Mouse (Mus musculus): ENCODE data around the gene Cisd1. TPM values are rescaled to one million over a fixed set of nuclear protein-coding genes. Genes with fewer than 3 reads are reported as not detected.
"Not testable (repeated sequence)": the region's sequence is repeated elsewhere in the genome, so short reads cannot be mapped to it uniquely, and the experiment has no call there.

Gene Cisd1
- polyA plus RNA-seq (2015; fragmentation: Nextera tagmentation; extraction: Ambion mirVana) = 219 and 223 TPM in 2 replicates

DNA sequence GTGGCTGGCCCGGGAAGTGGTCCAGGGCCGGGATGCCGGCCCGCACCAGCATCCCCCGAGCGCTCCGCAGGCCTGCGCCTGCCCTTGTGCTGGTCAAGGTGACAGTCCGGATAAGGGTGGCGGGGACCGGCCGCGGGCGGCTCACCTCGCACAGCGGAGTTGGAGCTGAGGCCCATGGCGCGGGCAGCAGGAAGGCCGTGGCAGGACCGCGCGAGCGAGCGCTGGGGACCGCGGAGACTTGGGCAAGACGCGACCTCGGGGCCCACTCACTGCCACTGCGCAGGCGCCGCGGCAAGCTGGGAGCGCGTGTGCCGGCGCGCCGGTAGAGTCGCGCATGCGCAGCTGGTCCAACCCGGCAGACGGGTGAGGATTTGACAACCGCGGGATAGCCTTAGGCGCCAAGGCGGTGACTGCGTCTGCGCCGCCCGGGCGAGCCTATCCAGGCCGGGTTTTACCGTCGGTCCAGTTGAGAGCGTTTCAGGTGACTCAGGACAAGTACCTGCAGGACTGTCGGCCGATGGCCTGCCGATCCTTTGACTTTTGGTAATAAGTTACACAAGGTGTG, at the start of gene Cisd1:
Gene Cisd1 (minus strand): TSS at position 376 of the 565 bp plus-strand sequence.
- under 1% methylated on average over 60 of the region's 60 CpGs for WGBS
- Histone ChIP-seq H3K9me3 (replicated peaks; ENCODE audit: control insufficient read depth, low read length) (no peaks in the 10 kb centered on the region), H3K27me3 (ENCODE audit: control insufficient read depth, insufficient read depth, low read length) (no peaks in the 10 kb centered on the region), H3K4me1 (ENCODE audit: control insufficient read depth, insufficient read depth, low read length) (peaks cover 28% of the 10 kb centered on the region), H3K4me3 (ENCODE audit: low read length) (peak within 1 kb of the TSS; percentile 81), H3K27ac (ENCODE audit: low read length) (peak within 1 kb of the TSS; percentile 75), H3K4me2 (ENCODE audit: low read depth, low read length) (peak within 1 kb of the TSS; percentile 89), H3K9ac (ENCODE audit: low read length) (peak within 1 kb of the TSS; percentile 87), H3K36me3 (ENCODE audit: control insufficient read depth, insufficient read depth) (no peaks in the 10 kb centered on the region)
- peak; percentile 80 for ATAC-seq (replicated peaks; ENCODE audit: extremely low read depth, insufficient read depth, low FRiP score)

GRCm38 (mm10) chr10:71389311-71389710, 44.6 kb upstream of the Cisd1 start:
- WGBS = 87% methylated on average over 5 of the region's 5 CpGs
- H3K9me3 ChIP-seq (replicated peaks; ENCODE audit: control insufficient read depth, low read length) = peaks cover 9% of the 10 kb centered on the region
- ATAC-seq (replicated peaks; ENCODE audit: extremely low read depth, insufficient read depth, low FRiP score) = no peak

DNA sequence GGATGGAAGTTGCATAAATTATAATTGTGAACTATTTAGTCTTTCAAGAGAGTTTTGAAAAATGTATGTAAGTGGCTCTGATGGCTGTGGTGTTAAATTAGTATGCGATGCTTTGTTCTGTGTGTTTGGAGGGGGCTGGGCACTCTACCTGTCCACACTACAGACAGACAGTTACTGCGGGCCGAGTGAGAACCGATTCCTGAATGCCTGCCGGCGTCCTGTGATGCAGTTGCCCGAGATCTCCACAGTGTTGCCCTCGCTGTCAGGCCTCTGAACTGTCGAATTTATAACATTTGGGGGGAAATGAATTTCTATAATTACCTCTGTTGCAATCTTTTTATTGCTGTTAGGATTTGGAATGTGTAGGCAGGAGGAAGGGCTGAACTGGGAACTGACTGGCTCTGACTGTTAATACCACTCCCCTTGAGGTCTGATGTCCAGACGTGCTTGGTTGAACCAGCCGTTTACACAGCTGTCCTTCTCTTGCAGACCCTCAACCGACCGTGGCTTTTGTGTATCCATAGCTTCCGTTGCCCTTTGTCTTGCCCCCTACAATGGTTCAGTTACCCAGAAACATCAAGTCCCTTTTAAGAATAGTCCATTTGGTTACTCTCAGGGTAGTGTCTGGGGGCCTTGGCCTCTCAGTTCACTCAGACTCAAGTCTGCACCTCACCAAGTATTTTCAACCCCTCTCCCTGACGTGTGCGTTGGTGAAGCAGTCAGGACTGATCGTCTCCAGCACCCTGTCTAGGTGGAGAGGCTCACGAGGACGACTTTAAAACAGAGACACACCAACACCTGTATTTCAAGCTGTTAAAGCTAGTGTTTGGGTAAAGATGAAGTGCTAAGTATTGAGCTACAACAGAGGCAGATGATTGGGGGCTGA, 39.6 kb upstream of the Cisd1 start:
- Histone ChIP-seq H3K4me3 (ENCODE audit: low read length) (no peak overlapping the region), H3K27me3 (ENCODE audit: control insufficient read depth, insufficient read depth, low read length) (no peaks in the 10 kb centered on the region), H3K9me3 (replicated peaks; ENCODE audit: control insufficient read depth, low read length) (no peaks in the 10 kb centered on the region), H3K27ac (ENCODE audit: low read length) (no peak overlapping the region), H3K4me2 (ENCODE audit: low read depth, low read length) (no peak overlapping the region), H3K36me3 (ENCODE audit: control insufficient read depth, insufficient read depth) (peaks cover 5% of the 10 kb centered on the region; the same call in 1 of the 2 replicates), H3K9ac (ENCODE audit: low read length) (no peak overlapping the region), H3K4me1 (ENCODE audit: control insufficient read depth, insufficient read depth, low read length) (no peaks in the 10 kb centered on the region)
- ATAC-seq (replicated peaks; ENCODE audit: extremely low read depth, insufficient read depth, low FRiP score) = no peak
- WGBS = 75% methylated on average over 19 of the region's 19 CpGs

More at GRCm38 (mm10) chr10:71389311-71389710, 44.6 kb upstream of the Cisd1 start:
- no peaks in the 10 kb centered on the region for H3K4me1 ChIP-seq (ENCODE audit: control insufficient read depth, insufficient read depth, low read length)
- H3K9ac ChIP-seq (ENCODE audit: low read length) = no peak overlapping the region
- no peak overlapping the region for H3K4me3 ChIP-seq (ENCODE audit: low read length)
- no peak overlapping the region for H3K4me2 ChIP-seq (ENCODE audit: low read depth, low read length)
- H3K27ac ChIP-seq (ENCODE audit: low read length) = no peak overlapping the region
- H3K36me3 ChIP-seq (ENCODE audit: control insufficient read depth, insufficient read depth) = no peaks in the 10 kb centered on the region
- no peaks in the 10 kb centered on the region for H3K27me3 ChIP-seq (ENCODE audit: control insufficient read depth, insufficient read depth, low read length)

GRCm38 (mm10) chr10:71383552-71383924, 38.8 kb upstream of the Cisd1 start:
- H3K4me3 ChIP-seq (ENCODE audit: low read length); H3K9ac ChIP-seq (ENCODE audit: low read length): not testable (repeated sequence)

GRCm38 (mm10) chr10:71382858-71383551, 38.3 kb upstream of the Cisd1 start:
- H3K36me3 ChIP-seq (ENCODE audit: control insufficient read depth, insufficient read depth) = peaks cover 15% of the 10 kb centered on the region; the same call in 1 of the 2 replicates
- no peak overlapping the region for H3K4me2 ChIP-seq (ENCODE audit: low read depth, low read length)
- H3K27ac ChIP-seq (ENCODE audit: low read length) = no peak overlapping the region
- H3K27me3 ChIP-seq (ENCODE audit: control insufficient read depth, insufficient read depth, low read length) = no peaks in the 10 kb centered on the region
- H3K4me3 ChIP-seq (ENCODE audit: low read length) = no peak overlapping the region
- H3K4me1 ChIP-seq (ENCODE audit: control insufficient read depth, insufficient read depth, low read length) = no peaks in the 10 kb centered on the region
- no peaks in the 10 kb centered on the region for H3K9me3 ChIP-seq (replicated peaks; ENCODE audit: control insufficient read depth, low read length)
- no peak overlapping the region for H3K9ac ChIP-seq (ENCODE audit: low read length)
- no peak for ATAC-seq (replicated peaks; ENCODE audit: extremely low read depth, insufficient read depth, low FRiP score)
- 80% methylated on average over 8 of the region's 8 CpGs for WGBS

More at GRCm38 (mm10) chr10:71383552-71383924, 38.8 kb upstream of the Cisd1 start:
- H3K9me3 ChIP-seq (replicated peaks; ENCODE audit: control insufficient read depth, low read length); H3K27me3 ChIP-seq (ENCODE audit: control insufficient read depth, insufficient read depth, low read length); H3K4me1 ChIP-seq (ENCODE audit: control insufficient read depth, insufficient read depth, low read length); H3K4me2 ChIP-seq (ENCODE audit: low read depth, low read length); ATAC-seq (replicated peaks; ENCODE audit: extremely low read depth, insufficient read depth, low FRiP score); H3K27ac ChIP-seq (ENCODE audit: low read length): not testable (repeated sequence)
- 74% methylated on average over 6 of the region's 6 CpGs for WGBS
- H3K36me3 ChIP-seq (ENCODE audit: control insufficient read depth, insufficient read depth) = peaks cover 13% of the 10 kb centered on the region; the same call in 1 of the 2 replicates

GRCm38 (mm10) chr10:71382109-71382508, 37.4 kb upstream of the Cisd1 start:
- Histone ChIP-seq H3K4me2 (ENCODE audit: low read depth, low read length) (no peak overlapping the region), H3K4me1 (ENCODE audit: control insufficient read depth, insufficient read depth, low read length) (no peaks in the 10 kb centered on the region), H3K9me3 (replicated peaks; ENCODE audit: control insufficient read depth, low read length) (no peaks in the 10 kb centered on the region), H3K4me3 (ENCODE audit: low read length) (no peak overlapping the region), H3K9ac (ENCODE audit: low read length) (no peak overlapping the region), H3K27ac (ENCODE audit: low read length) (no peak overlapping the region), H3K36me3 (ENCODE audit: control insufficient read depth, insufficient read depth) (peaks cover 15% of the 10 kb centered on the region), H3K27me3 (ENCODE audit: control insufficient read depth, insufficient read depth, low read length) (no peaks in the 10 kb centered on the region)
- ATAC-seq (replicated peaks; ENCODE audit: extremely low read depth, insufficient read depth, low FRiP score) = no peak
- WGBS = 76% methylated on average over 7 of the region's 7 CpGs

- no peak for ATAC-seq (replicated peaks; ENCODE audit: extremely low read depth, insufficient read depth, low FRiP score)
- no peak overlapping the region for H3K27ac ChIP-seq (ENCODE audit: low read length)
- no peak overlapping the region for H3K9ac ChIP-seq (ENCODE audit: low read length)
- H3K4me1 ChIP-seq (ENCODE audit: control insufficient read depth, insufficient read depth, low read length) = no peaks in the 10 kb centered on the region
- H3K27me3 ChIP-seq (ENCODE audit: control insufficient read depth, insufficient read depth, low read length) = no peaks in the 10 kb centered on the region
- no peak overlapping the region for H3K4me2 ChIP-seq (ENCODE audit: low read depth, low read length)
- peaks cover 15% of the 10 kb centered on the region for H3K36me3 ChIP-seq (ENCODE audit: control insufficient read depth, insufficient read depth)
- H3K4me3 ChIP-seq (ENCODE audit: low read length) = no peak overlapping the region
- H3K9me3 ChIP-seq (replicated peaks; ENCODE audit: control insufficient read depth, low read length) = no peaks in the 10 kb centered on the region
- 91% methylated on average over 29 of the region's 29 CpGs for WGBS
Observed at GRCm38 (mm10) chr10:71381471-71382033, 36.8 kb upstream of the Cisd1 start.

DNA sequence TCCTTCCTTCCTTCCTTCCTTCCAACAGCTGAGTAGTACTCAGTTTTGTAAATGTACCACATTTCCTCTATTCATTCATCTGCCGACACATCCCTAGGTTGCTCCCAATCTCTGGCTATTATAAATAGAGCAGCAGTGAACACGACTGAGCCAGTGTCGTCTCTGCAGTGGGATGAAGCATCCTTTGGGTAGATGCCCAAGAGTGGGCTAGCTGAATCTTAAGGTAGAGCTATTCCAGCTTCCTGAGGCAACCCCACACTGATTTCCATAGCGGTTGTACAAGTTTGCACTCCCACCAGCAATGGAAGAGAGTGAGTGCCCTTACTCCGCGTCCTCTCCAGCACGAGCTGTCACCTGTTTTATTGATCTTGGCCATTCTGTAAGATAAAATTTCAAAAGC, 35.7 kb upstream of the Cisd1 start:
- Histone ChIP-seq H3K27me3 (ENCODE audit: control insufficient read depth, insufficient read depth, low read length) (no peaks in the 10 kb centered on the region), H3K4me2 (ENCODE audit: low read depth, low read length) (no peak overlapping the region), H3K4me1 (ENCODE audit: control insufficient read depth, insufficient read depth, low read length) (no peaks in the 10 kb centered on the region), H3K36me3 (ENCODE audit: control insufficient read depth, insufficient read depth) (peaks cover 15% of the 10 kb centered on the region), H3K4me3 (ENCODE audit: low read length) (no peak overlapping the region), H3K27ac (ENCODE audit: low read length) (no peak overlapping the region), H3K9me3 (replicated peaks; ENCODE audit: control insufficient read depth, low read length) (no peaks in the 10 kb centered on the region), H3K9ac (ENCODE audit: low read length) (no peak overlapping the region)
- WGBS = 90% methylated on average over 7 of the region's 7 CpGs
- ATAC-seq (replicated peaks; ENCODE audit: extremely low read depth, insufficient read depth, low FRiP score) = no peak

Data from heart, embryonic 16.5 days (tissue).